Mouse (Mus musculus): ENCODE measurements around the gene Supt5. TPM values are rescaled to one million over a fixed set of nuclear protein-coding genes. Genes with fewer than 3 reads are reported as not detected.

The Supt5 gene
- polyA plus RNA-seq (2014; fragmentation: Illumina TruSeq; extraction: RNeasy Lipid Tissue Mini Kit (QIAGEN cat#74804)), result 39.3 TPM

GRCm38 (mm10) chr7:28338108-28338998 lies at the start of gene Supt5:
TSS of gene Supt5 (minus strand) at chr7:28338746.

GRCm38 (mm10) chr7:28380237-28381016 lies 41.9 kb upstream of the Supt5 start, which contains the start of gene Zfp36:
TSS of gene Zfp36 (minus strand) at chr7:28380253.

DNA sequence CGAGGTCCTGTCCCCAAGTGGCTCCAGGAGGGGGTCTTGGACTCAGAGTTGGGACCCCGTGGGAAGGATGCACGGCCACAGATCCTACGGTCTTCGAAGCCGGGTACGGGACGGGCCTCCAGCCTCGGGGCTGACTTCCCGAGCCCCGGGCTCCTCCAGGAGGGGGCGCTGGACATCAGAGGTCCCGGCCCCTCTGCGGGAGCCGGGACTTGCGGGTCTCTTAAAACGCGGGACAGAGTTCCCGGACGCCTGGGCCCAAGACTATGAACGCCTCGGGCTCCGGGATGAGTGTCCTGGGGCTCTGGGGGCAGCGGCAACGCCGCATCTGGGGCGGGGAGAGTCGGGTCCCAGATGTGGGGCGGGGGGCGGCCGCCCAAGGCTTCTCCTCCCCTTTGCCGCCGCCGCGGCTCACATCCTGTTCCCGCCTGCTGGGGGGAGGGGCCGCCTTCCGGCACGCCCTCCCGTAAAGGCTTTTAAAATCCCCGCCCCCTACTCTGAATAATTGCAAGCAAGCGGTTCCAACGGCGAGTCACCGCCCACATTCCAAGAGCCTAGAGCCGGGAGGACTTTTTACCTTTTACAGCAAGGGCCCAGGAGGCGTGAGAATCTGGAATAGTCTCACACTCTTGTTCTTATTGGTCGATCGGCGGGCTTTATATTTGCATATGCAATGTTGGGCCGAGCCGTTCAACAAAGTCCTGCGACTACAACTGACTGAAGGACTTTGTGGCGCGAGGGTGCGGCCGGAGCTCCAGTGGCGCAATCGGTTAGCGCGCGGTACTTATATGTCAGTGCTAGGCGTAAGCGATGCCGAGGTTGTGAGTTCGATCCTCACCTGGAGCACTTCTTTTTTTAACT lies 33.9 kb upstream of the Supt5 start, which contains the start of gene Plekhg2:
Gene Plekhg2 (minus strand): TSS at position 349 of the 858 bp plus-strand sequence.

DNA sequence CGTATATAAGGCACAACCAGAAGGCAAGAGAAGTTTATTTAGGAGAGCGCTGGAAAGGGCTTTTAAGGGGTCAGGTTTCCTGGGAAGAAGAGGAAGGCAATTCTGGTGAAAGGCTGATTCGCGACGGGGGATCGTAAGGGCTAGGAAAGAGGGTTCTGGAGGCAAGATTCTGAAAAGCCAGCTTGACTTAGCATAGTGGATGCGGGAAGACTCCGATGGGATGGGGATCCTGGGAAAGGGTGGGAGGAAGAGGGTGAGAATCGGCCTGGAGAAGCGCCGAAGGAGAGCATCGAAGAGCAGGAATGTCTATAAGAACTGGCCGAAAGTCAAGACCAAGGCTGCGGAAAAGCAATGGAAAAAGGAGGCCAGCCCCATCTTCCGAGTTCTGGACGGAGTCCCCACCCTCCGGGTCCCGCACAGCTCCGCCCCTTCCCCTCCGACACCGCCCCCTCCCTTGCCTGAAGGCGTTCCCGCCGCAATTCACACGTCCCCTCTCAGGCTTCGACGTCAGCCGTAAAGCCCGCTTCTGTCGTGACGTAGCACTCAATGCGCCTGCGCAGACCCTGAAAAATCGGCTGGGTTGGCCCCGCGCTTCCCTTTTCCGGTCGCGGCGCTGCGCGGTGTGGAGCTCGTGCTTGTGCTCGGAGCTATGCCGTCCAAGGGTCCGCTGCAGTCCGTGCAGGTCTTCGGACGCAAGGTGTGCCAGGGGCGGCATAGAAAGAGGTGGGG lies 11.8 kb upstream of the Supt5 start, which contains the start of gene Rps16:
Gene Rps16 (plus strand): TSS at position 498 of the 729 bp plus-strand sequence.

GRCm38 (mm10) chr7:28311926-28312543 lies 26.5 kb downstream of the Supt5 start, which contains the start of gene Timm50:
TSS of gene Timm50 (minus strand) at chr7:28312072.

DNA sequence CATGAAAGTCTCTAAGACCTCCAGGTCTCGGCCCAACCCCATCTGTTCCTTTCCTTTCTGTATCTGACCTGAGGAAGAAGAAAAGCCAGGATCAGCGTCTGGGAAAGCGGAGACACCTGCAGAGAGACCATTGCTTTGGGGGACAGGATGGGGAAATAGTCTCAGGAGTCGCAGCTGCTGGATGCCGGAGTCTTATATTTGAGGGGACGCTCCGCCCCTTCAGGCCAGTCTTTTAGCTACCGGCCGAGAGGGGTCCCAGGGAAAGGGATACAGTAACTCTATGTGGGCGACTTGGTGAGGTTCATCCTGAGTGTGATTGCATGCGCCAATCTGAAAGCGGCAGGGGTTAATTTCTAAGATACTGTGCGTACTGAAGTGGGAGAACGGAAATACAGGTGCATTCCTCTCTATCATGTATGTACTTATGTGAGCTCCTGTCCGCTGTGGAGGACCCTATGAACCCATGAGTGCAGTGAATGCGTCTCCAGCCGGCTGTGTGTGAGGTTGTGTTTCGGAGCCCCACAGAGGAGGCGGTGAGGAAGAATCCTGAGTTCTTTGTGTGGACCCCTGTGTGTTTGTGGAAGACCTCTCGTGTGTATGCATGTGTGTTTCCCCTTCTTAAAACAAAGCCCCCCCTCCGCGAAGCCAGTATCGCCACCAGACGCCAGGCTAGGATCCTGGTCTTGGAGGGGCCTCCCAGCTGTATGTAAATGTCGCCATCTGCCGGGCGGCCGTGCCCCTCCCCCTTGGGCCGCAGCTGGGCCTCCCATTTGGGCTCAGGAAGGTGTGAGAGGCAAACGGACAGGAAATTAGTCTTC lies 36.7 kb downstream of the Supt5 start, which contains the start of gene Dll3:
Gene Dll3 (minus strand): TSS at position 623 of the 818 bp plus-strand sequence.

GRCm38 (mm10) chr7:28290638-28291590 lies 47.6 kb downstream of the Supt5 start, which contains the start of gene Selenov:
TSS of gene Selenov (minus strand) at chr7:28291186.

GRCm38 (mm10) chr7:28277615-28278278 lies 60.8 kb downstream of the Supt5 start, which contains the start of gene Eid2b:
TSS of gene Eid2b (plus strand) at chr7:28277739.

DNA sequence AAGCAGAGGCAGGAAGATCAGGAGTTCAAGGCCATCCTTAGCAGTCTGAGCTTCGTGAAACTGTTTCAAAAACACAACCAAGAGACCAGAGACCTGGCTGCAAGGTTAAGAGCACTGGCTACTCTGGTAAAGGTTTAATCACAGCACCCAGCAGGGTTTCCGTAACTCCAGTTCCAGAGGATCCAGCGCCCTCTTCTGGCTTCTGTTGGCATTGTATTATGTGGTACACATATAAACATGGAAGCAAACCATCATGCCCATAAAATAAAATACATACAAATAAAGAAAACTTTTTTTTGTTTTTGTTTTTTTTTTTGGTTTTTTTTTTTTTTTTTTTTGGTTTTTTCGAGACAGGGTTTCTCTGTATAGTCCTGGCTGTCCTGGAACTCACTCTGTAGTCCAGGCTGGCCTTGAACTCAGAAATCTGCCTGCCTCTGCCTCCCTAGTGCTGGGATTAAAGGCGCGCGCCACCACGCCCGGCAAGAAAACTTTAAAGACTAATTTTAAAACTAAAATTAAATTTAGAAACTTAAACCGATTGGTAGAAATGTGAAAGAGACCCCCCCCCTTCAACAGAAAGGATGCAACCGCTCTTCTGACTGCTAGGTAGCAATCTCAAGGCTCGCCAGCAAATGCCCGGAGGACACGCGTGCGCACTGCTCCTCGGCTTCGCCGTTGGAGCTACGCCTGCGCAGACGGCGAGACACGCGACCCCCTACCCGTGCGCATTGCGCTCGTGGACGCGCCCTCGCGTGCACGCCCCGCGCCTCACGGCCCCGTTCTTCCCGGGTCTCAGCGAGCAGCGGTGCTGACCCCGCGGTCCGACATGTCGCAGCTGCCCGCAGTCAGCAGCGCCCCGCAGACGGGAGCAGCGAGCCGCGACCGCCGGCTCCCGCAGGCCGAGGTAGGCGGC lies 71.2 kb downstream of the Supt5 start, which contains the start of gene Eid2:
Gene Eid2 (plus strand): TSS at position 753 of the 913 bp plus-strand sequence.

Other genes starting within 250 kb of the Supt5 start
- not detected for gene 9530053A07Rik, start 209.3 kb downstream of the Supt5 start, polyA plus RNA-seq (2014; fragmentation: Illumina TruSeq; extraction: RNeasy Lipid Tissue Mini Kit (QIAGEN cat#74804))
- 16.9 TPM for gene Fbl, start 169.0 kb downstream of the Supt5 start, polyA plus RNA-seq (2014; fragmentation: Illumina TruSeq; extraction: RNeasy Lipid Tissue Mini Kit (QIAGEN cat#74804))
- 0.51 TPM for gene Dyrk1b, start 159.3 kb downstream of the Supt5 start, polyA plus RNA-seq (2014; fragmentation: Illumina TruSeq; extraction: RNeasy Lipid Tissue Mini Kit (QIAGEN cat#74804))
- 21.1 TPM for gene Eid2, start 70.9 kb downstream of the Supt5 start, polyA plus RNA-seq (2014; fragmentation: Illumina TruSeq; extraction: RNeasy Lipid Tissue Mini Kit (QIAGEN cat#74804))
- gene Eid2b, start 61.0 kb downstream of the Supt5 start, polyA plus RNA-seq (2014; fragmentation: Illumina TruSeq; extraction: RNeasy Lipid Tissue Mini Kit (QIAGEN cat#74804)), result 15.6 TPM
- not detected for gene Selenov, start 47.6 kb downstream of the Supt5 start, polyA plus RNA-seq (2014; fragmentation: Illumina TruSeq; extraction: RNeasy Lipid Tissue Mini Kit (QIAGEN cat#74804))
- not detected for gene Dll3, start 36.5 kb downstream of the Supt5 start, polyA plus RNA-seq (2014; fragmentation: Illumina TruSeq; extraction: RNeasy Lipid Tissue Mini Kit (QIAGEN cat#74804))
- 9.9 TPM for gene Timm50, start 26.7 kb downstream of the Supt5 start, polyA plus RNA-seq (2014; fragmentation: Illumina TruSeq; extraction: RNeasy Lipid Tissue Mini Kit (QIAGEN cat#74804))
- 321 TPM for gene Rps16, start 11.9 kb upstream of the Supt5 start, polyA plus RNA-seq (2014; fragmentation: Illumina TruSeq; extraction: RNeasy Lipid Tissue Mini Kit (QIAGEN cat#74804))
- gene Plekhg2, start 33.9 kb upstream of the Supt5 start, polyA plus RNA-seq (2014; fragmentation: Illumina TruSeq; extraction: RNeasy Lipid Tissue Mini Kit (QIAGEN cat#74804)), result 1.9 TPM
- 10.9 TPM for gene Zfp36, start 41.5 kb upstream of the Supt5 start, polyA plus RNA-seq (2014; fragmentation: Illumina TruSeq; extraction: RNeasy Lipid Tissue Mini Kit (QIAGEN cat#74804))
- 2.1 TPM for gene Med29, start 54.0 kb upstream of the Supt5 start, polyA plus RNA-seq (2014; fragmentation: Illumina TruSeq; extraction: RNeasy Lipid Tissue Mini Kit (QIAGEN cat#74804))
- gene Paf1, start 54.2 kb upstream of the Supt5 start, polyA plus RNA-seq (2014; fragmentation: Illumina TruSeq; extraction: RNeasy Lipid Tissue Mini Kit (QIAGEN cat#74804)), result 50.9 TPM
- gene Gmfg, start 98.7 kb upstream of the Supt5 start, polyA plus RNA-seq (2014; fragmentation: Illumina TruSeq; extraction: RNeasy Lipid Tissue Mini Kit (QIAGEN cat#74804)), result 2.7 TPM
- gene Lrfn1, start 113.2 kb upstream of the Supt5 start, polyA plus RNA-seq (2014; fragmentation: Illumina TruSeq; extraction: RNeasy Lipid Tissue Mini Kit (QIAGEN cat#74804)), result 0.80 TPM
- not detected for gene Ifnl2, start 171.7 kb upstream of the Supt5 start, polyA plus RNA-seq (2014; fragmentation: Illumina TruSeq; extraction: RNeasy Lipid Tissue Mini Kit (QIAGEN cat#74804))
- not detected for gene Ifnl3, start 184.1 kb upstream of the Supt5 start, polyA plus RNA-seq (2014; fragmentation: Illumina TruSeq; extraction: RNeasy Lipid Tissue Mini Kit (QIAGEN cat#74804))
- not detected for gene Sycn, start 202.1 kb upstream of the Supt5 start, polyA plus RNA-seq (2014; fragmentation: Illumina TruSeq; extraction: RNeasy Lipid Tissue Mini Kit (QIAGEN cat#74804))
- not detected for gene Nccrp1, start 208.5 kb upstream of the Supt5 start, polyA plus RNA-seq (2014; fragmentation: Illumina TruSeq; extraction: RNeasy Lipid Tissue Mini Kit (QIAGEN cat#74804))